In the genomic region with DNA sequence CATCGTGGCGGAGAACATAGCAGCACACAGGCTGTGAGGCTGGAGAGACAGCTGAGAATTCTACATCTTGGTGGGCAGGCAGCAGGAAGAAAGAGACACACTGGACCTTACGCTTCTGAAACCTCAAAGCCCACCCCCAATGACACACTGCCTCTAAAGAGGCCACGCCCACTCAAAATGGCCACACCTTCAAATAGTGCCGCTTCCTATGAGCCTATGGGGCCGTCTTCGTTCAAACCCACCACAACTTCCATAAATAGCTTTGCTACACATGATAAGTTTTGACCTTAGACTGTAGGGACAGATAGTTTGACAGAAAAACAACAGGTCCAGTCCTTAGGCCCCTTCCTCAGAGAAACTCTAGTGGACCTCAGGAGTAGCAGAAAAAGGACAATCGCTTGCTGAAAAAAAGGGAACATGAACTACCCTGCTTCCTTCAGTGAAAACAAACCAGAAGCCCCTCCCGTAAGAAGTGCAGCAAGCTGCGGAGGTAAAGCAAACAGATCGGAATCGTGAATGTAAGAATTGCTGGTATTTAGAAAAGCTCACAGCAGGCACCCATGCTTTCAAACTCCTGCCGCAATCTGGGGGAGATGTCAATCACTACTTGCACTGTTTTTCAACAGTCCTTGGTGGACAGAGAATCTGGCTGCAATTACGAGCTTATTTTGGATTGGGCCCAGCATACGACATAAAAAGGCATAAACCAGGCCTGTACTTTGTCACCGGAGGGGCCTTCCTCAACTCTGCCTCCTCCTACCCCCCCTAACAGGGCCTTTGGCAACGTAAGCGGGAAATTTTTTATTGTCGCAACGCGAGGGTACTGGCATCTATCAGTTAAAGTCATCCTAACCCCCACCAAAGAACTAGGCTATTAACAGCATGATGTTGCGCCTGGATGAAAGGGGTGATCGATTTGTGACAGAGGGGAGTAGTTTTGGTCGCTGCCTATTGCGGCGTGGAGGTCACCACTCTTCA, we compare ENCODE assay signal across 8 mouse cellular contexts. TPM values are rescaled to one million over a fixed set of nuclear protein-coding genes. Genes with fewer than 3 reads are reported as not detected.
DNase-seq lines count a peak whose midpoint lies in the region; ATAC-seq and TF ChIP-seq lines count a peak whose summit lies in the region.

No protein-coding gene starts in this region.

- no peaks in the 10 kb centered on the region for H3K9me3 ChIP-seq in MEL (replicated peaks; ENCODE audit: insufficient read depth, low read length)
- no peaks in the 10 kb centered on the region for H3K9me3 ChIP-seq in forebrain, embryonic 12.5 days
- no peaks in the 10 kb centered on the region for H3K9me3 ChIP-seq in midbrain, embryonic 11.5 days (ENCODE audit: control insufficient read depth, low read length)

- TF ChIP-seq CTCF in C2C12 (IDR thresholded peaks at IDR 0.05; ENCODE audit: control insufficient read depth, insufficient read depth, insufficient read length): no peak
- no peak for TF ChIP-seq CTCF in MEL (IDR thresholded peaks at IDR 0.05 in 2 of 3, conservative IDR thresholded peaks at IDR 0.05 in 1 of 3; ENCODE audit: control insufficient read depth in 1 of 3, insufficient read depth in 1 of 3, low read depth in 2 of 3, low read length in 3 of 3, poor library complexity in 1 of 3, severe bottlenecking in 1 of 3)

- 0 out of 2 replicates have a peak, but pooled peaks have one; percentile 7 for ATAC-seq in forebrain, embryonic 12.5 days (ENCODE audit: low FRiP score)
- ATAC-seq in midbrain, embryonic 11.5 days (ENCODE audit: low FRiP score): no peak

- peak; percentile 67 for DNase-seq in MEL (ENCODE audit: low read depth, low spot score)
- DNase-seq in induced T-regulatory cell, adult 2 months (ENCODE audit: low read depth): peak; percentile 25
- peak; percentile 97 for DNase-seq in midbrain, embryonic 11.5 days (ENCODE audit: low spot score, missing footprints)
- no peak for DNase-seq in right cerebral cortex, postnatal 36 days (ENCODE audit: low spot score in 2 of 2)
- no peak for DNase-seq in thymus, postnatal 25 days
- DNase-seq in layer of hippocampus, adult 9-10 months (ENCODE audit: low spot score): no peak

- TF ChIP-seq EP300 in MEL (IDR thresholded peaks at IDR 0.05; ENCODE audit: low read depth in 1 of 2, low read length in 2 of 2): no peak

- TF ChIP-seq POLR2A in MEL (IDR thresholded peaks at IDR 0.05; ENCODE audit: control insufficient read depth in 1 of 2, insufficient read depth in 1 of 2, low read depth in 1 of 2, low read length in 2 of 2, poor library complexity in 1 of 2): no peak

- H3K27me3 ChIP-seq in C2C12 (ENCODE audit: control insufficient read depth, insufficient read depth, insufficient read length): no peaks in the 10 kb centered on the region
- no peaks in the 10 kb centered on the region for H3K27me3 ChIP-seq in MEL (ENCODE audit: control insufficient read depth in 1 of 2, insufficient read depth in 2 of 2, low read length in 2 of 2)
- H3K27me3 ChIP-seq in forebrain, embryonic 12.5 days: no peaks in the 10 kb centered on the region
- no peaks in the 10 kb centered on the region for H3K27me3 ChIP-seq in midbrain, embryonic 11.5 days (ENCODE audit: control insufficient read depth, insufficient read depth, low read length)

- peak overlapping the region; percentile 65 for H3K9ac ChIP-seq in MEL (ENCODE audit: control insufficient read depth, low read depth, low read length, poor library complexity, severe bottlenecking)
- H3K9ac ChIP-seq in forebrain, embryonic 12.5 days: peak overlapping the region; percentile 78; the same call in 1 of the 2 replicates
- peak overlapping the region; percentile 72 for H3K9ac ChIP-seq in midbrain, embryonic 11.5 days (ENCODE audit: low read length)

- 17% methylated on average over 26 of the region's 26 CpGs for WGBS in forebrain, embryonic 12.5 days
- 15% methylated on average over 26 of the region's 26 CpGs for WGBS in midbrain, embryonic 11.5 days

- peak overlapping the region; percentile 89 for H3K4me2 ChIP-seq in forebrain, embryonic 12.5 days
- peak overlapping the region; percentile 91 for H3K4me2 ChIP-seq in midbrain, embryonic 11.5 days

- H3K36me3 ChIP-seq in C2C12 (ENCODE audit: control insufficient read depth, insufficient read depth) (peaks cover 3% of the 10 kb centered on the region), MEL (ENCODE audit: control insufficient read depth in 1 of 2, insufficient read depth in 2 of 2, low read length in 2 of 2) (no peaks in the 10 kb centered on the region)
- H3K36me3 ChIP-seq in forebrain, embryonic 12.5 days (replicated peaks): no peaks in the 10 kb centered on the region
- no peaks in the 10 kb centered on the region for H3K36me3 ChIP-seq in midbrain, embryonic 11.5 days (ENCODE audit: control insufficient read depth, insufficient read depth, low read length)

- no peak for TF ChIP-seq RAD21 in MEL (IDR thresholded peaks at IDR 0.05; ENCODE audit: low read depth, low read length)

- peaks cover 30% of the 10 kb centered on the region for H3K79me3 ChIP-seq in C2C12 (ENCODE audit: low read depth)

- peak overlapping the region; percentile 38 for H3ac ChIP-seq in C2C12 (ENCODE audit: control insufficient read depth, insufficient read length, low read depth)

- H3K27ac ChIP-seq in MEL (ENCODE audit: control insufficient read depth, low read depth, low read length): no peak overlapping the region
- H3K27ac ChIP-seq in forebrain, embryonic 12.5 days: peak overlapping the region; percentile 84
- no peak overlapping the region for H3K27ac ChIP-seq in midbrain, embryonic 11.5 days (ENCODE audit: low read depth, low read length)

- H3K4me1 ChIP-seq in MEL (ENCODE audit: control insufficient read depth in 1 of 2, insufficient read depth in 2 of 2, low read length in 2 of 2): peaks cover 0 to 3% of the 10 kb centered on the region in 2 experiments; a peak in 1 of 4 replicates
- H3K4me1 ChIP-seq in forebrain, embryonic 12.5 days: peaks cover 31% of the 10 kb centered on the region
- H3K4me1 ChIP-seq in midbrain, embryonic 11.5 days (ENCODE audit: control insufficient read depth, insufficient read depth, low read length): peaks cover 11% of the 10 kb centered on the region

- H3K4me3 ChIP-seq in C2C12 (ENCODE audit: insufficient read depth, poor library complexity, severe bottlenecking): peak overlapping the region; percentile 76
- H3K4me3 ChIP-seq in MEL (ENCODE audit: control insufficient read depth in 1 of 2, insufficient read depth in 1 of 2, low read depth in 2 of 2, low read length in 2 of 2): peak overlapping the region; percentile 57 to 63
- H3K4me3 ChIP-seq in forebrain, embryonic 12.5 days (replicated peaks): peak overlapping the region; percentile 66
- H3K4me3 ChIP-seq in midbrain, embryonic 11.5 days (ENCODE audit: low read depth, low read length): peak overlapping the region; percentile 66

- H3K79me2 ChIP-seq in C2C12 (ENCODE audit: control insufficient read depth, insufficient read depth): peaks cover 36% of the 10 kb centered on the region
- no peaks in the 10 kb centered on the region for H3K79me2 ChIP-seq in MEL (ENCODE audit: control insufficient read depth, insufficient read depth, low read length, poor library complexity)

TF ChIP-seq in C2C12, 6 proteins besides CTCF, POLR2A, EP300 and RAD21:
- TF ChIP-seq FOSL1 (IDR thresholded peaks at IDR 0.05; ENCODE audit: insufficient read depth, low read length, poor library complexity, severe bottlenecking): no peak
- no peak for TF ChIP-seq MYOG (IDR thresholded peaks at IDR 0.05; ENCODE audit: control insufficient read depth, extremely low read depth, insufficient read length)
- no peak for TF ChIP-seq CEBPB (IDR thresholded peaks at IDR 0.05; ENCODE audit: low read depth)
- no peak for TF ChIP-seq MAX (IDR thresholded peaks at IDR 0.05)
- TF ChIP-seq MYOD1 (IDR thresholded peaks at IDR 0.05; ENCODE audit: control insufficient read depth, insufficient read length, low read depth): no peak
- no peak for TF ChIP-seq USF1 (IDR thresholded peaks at IDR 0.05; ENCODE audit: low read depth)

TF ChIP-seq in MEL, 35 proteins besides CTCF, POLR2A, EP300 and RAD21:
- TF ChIP-seq ZC3H11A (IDR thresholded peaks at IDR 0.05; ENCODE audit: low read depth, low read length): no peak
- no peak for TF ChIP-seq NRF1 (IDR thresholded peaks at IDR 0.05; ENCODE audit: insufficient read depth, low read depth, low read length, poor library complexity, severe bottlenecking)
- TF ChIP-seq USF2 (IDR thresholded peaks at IDR 0.05; ENCODE audit: borderline replicate concordance in 1 of 2, insufficient read depth in 1 of 2, low read depth in 1 of 2, low read length in 2 of 2): no peak
- no peak for TF ChIP-seq MYC (IDR thresholded peaks at IDR 0.05; ENCODE audit: low read depth, low read length)
- TF ChIP-seq ELF1 (IDR thresholded peaks at IDR 0.05; ENCODE audit: low read depth, low read length): no peak
- TF ChIP-seq POLR2AphosphoS2 (IDR thresholded peaks at IDR 0.05; ENCODE audit: low read length): no peak
- no peak for TF ChIP-seq SMC3 (IDR thresholded peaks at IDR 0.05; ENCODE audit: low read depth, low read length)
- no peak for TF ChIP-seq MAX (IDR thresholded peaks at IDR 0.05; ENCODE audit: low read length)
- no peak for TF ChIP-seq NELFE (IDR thresholded peaks at IDR 0.05; ENCODE audit: low read depth, low read length)
- TF ChIP-seq BHLHE40 (IDR thresholded peaks at IDR 0.05; ENCODE audit: borderline replicate concordance, low read depth, low read length): no peak
- TF ChIP-seq MAFK (IDR thresholded peaks at IDR 0.05; ENCODE audit: borderline replicate concordance, low read depth, low read length): no peak
- TF ChIP-seq E2F4 (IDR thresholded peaks at IDR 0.05; ENCODE audit: borderline replicate concordance, low read depth, low read length): no peak
- no peak for TF ChIP-seq KAT2A (conservative IDR thresholded peaks at IDR 0.05; ENCODE audit: low read depth, low read length)
- TF ChIP-seq JUND (IDR thresholded peaks at IDR 0.05; ENCODE audit: low read depth, low read length): no peak
- no peak for TF ChIP-seq MEF2A (IDR thresholded peaks at IDR 0.05; ENCODE audit: extremely low read depth, insufficient replicate concordance, low read depth, low read length, poor library complexity, severe bottlenecking)

RNA-seq across cellular contexts. Expression of gene Csrp2, which starts 0.9 kb away (rescaled TPM):
- 398 TPM for polyA plus RNA-seq in C2C12 (2012; fragmentation: generic; extraction: Trizol)
- total RNA-seq in MEL (2012; rRNA removed): 4.8 and 8.3 TPM in 2 replicates
- polyA plus RNA-seq in MEL (2012; ENCODE audit: insufficient read depth in 1 of 2, insufficient read length in 2 of 2, low read depth in 1 of 2, low replicate concordance in 2 of 2, missing spikeins in 1 of 2): 10 to 100 TPM in 1 of 2 experiments, not detected in 1; 19.6 TPM
- polyA plus RNA-seq in forebrain, embryonic 12.5 days (2016; fragmentation: Nextera tagmentation; extraction: Ambion mirVana): 128 and 164 TPM in 2 replicates
- polyA plus RNA-seq in midbrain, embryonic 11.5 days (2014; fragmentation: Nextera tagmentation; extraction: Ambion mirVana): 165 and 166 TPM in 2 replicates

Comparison
In these comparisons a context has a peak if more than half of its experiments do, and no peak if none do; other contexts are left out.
1. DNase-seq: peak in MEL (single experiment), induced T-regulatory cell, adult 2 months (single experiment) and midbrain, embryonic 11.5 days (single experiment); none in right cerebral cortex, postnatal 36 days (0 of 2), thymus, postnatal 25 days (single experiment) and layer of hippocampus, adult 9-10 months (single experiment).
2. Peak in every context shown above with its lines, with median percentiles within 50 percentile points of each other: H3K4me3 ChIP-seq and H3K9ac ChIP-seq.